Mouse (Mus musculus) kidney, adult 8-10 months (tissue): ENCODE results near the gene Mphosph9.
"Not testable (repeated sequence)": the region's sequence is repeated elsewhere in the genome, so short reads cannot be mapped to it uniquely, and the experiment has no call there.

Experiments
- DNase-seq, 2 experiments: peaks; one replicate each; pipeline ENCODE4 v3.0.0; 2022

The Mphosph9 gene

GRCm38 (mm10) chr5:124233874-124234661, 93.7 kb downstream of the Mphosph9 start:
- DNase-seq = no peak

- DNase-seq = no peak
Measured at GRCm38 (mm10) chr5:124233144-124233465, 94.7 kb downstream of the Mphosph9 start.

GRCm38 (mm10) chr5:124232360-124233143, 95.2 kb downstream of the Mphosph9 start:
- no peak for DNase-seq

- no peak for DNase-seq
Measured at GRCm38 (mm10) chr5:124230461-124230860, 97.3 kb downstream of the Mphosph9 start.

- no peak for DNase-seq
Measured at GRCm38 (mm10) chr5:124227193-124227592, 100.6 kb downstream of the Mphosph9 start.

GRCm38 (mm10) chr5:124226494-124226893, 101.3 kb downstream of the Mphosph9 start:
- DNase-seq = peak; percentile 64 to 70

- no peak for DNase-seq
Measured at GRCm38 (mm10) chr5:124225891-124226290, 101.9 kb downstream of the Mphosph9 start.

- DNase-seq = no peak
Measured at GRCm38 (mm10) chr5:124224321-124225092, 103.3 kb downstream of the Mphosph9 start.

GRCm38 (mm10) chr5:124223574-124223973, 104.2 kb downstream of the Mphosph9 start:
- DNase-seq = no peak

- no peak for DNase-seq
Measured at GRCm38 (mm10) chr5:124222696-124223095, 105.1 kb downstream of the Mphosph9 start.

- no peak for DNase-seq
Measured at GRCm38 (mm10) chr5:124221736-124222040, 106.1 kb downstream of the Mphosph9 start.

GRCm38 (mm10) chr5:124221037-124221735, 106.6 kb downstream of the Mphosph9 start:
- peak; percentile 83 to 89 for DNase-seq

GRCm38 (mm10) chr5:124220551-124220950, 107.2 kb downstream of the Mphosph9 start:
- DNase-seq = no peak

GRCm38 (mm10) chr5:124219431-124219830, 108.3 kb downstream of the Mphosph9 start:
- no peak for DNase-seq

- DNase-seq = no peak
Measured at GRCm38 (mm10) chr5:124218986-124219385, 108.8 kb downstream of the Mphosph9 start.

- DNase-seq = no peak
Measured at GRCm38 (mm10) chr5:124217566-124218249, 110.1 kb downstream of the Mphosph9 start.

- DNase-seq = not testable (repeated sequence)
Measured at GRCm38 (mm10) chr5:124217092-124217491, 110.7 kb downstream of the Mphosph9 start.

GRCm38 (mm10) chr5:124216403-124216802, 111.4 kb downstream of the Mphosph9 start:
- DNase-seq = no peak

GRCm38 (mm10) chr5:124215647-124216046, 112.1 kb downstream of the Mphosph9 start:
- DNase-seq = no peak

GRCm38 (mm10) chr5:124214516-124215145, 113.1 kb downstream of the Mphosph9 start:
- DNase-seq = no peak

GRCm38 (mm10) chr5:124213588-124214469, 113.9 kb downstream of the Mphosph9 start:
- peak; percentile 65 to 77 for DNase-seq
